In genomic region chr1:63114136-63114781, GRCm38 (mm10) we compare ENCODE assay signal across 8 mouse cellular contexts. TPM values are rescaled to one million over a fixed set of nuclear protein-coding genes. Genes with fewer than 3 reads are reported as not detected.
A peak's percentile ranks its signal among the peaks of the same experiment; 100 is the strongest.
DNase-seq lines count a peak whose midpoint lies in the region; ATAC-seq lines count a peak whose summit lies in the region.

Gene Ino80d, minus strand, starts transcription at chr1:63114667.

- H3K4me1 ChIP-seq in brown adipose tissue, adult 24 weeks (ENCODE audit: control insufficient read depth, insufficient read depth, insufficient read length, low read length): peaks cover 14% of the 10 kb centered on the region
- peaks cover 40% of the 10 kb centered on the region for H3K4me1 ChIP-seq in heart, embryonic 13.5 days
- H3K4me1 ChIP-seq in liver, embryonic 13.5 days (replicated peaks): peaks cover 51% of the 10 kb centered on the region
- H3K4me1 ChIP-seq in stomach, embryonic 16.5 days (ENCODE audit: control insufficient read depth, insufficient read depth, low read length): peaks cover 24% of the 10 kb centered on the region; the same call in 1 of the 2 replicates

- H3K27ac ChIP-seq in brown adipose tissue, adult 24 weeks (replicated peaks; ENCODE audit: low read depth, low read length): peak within 1 kb of the TSS; percentile 92
- H3K27ac ChIP-seq in heart, embryonic 13.5 days (replicated peaks): peak within 1 kb of the TSS; percentile 99
- H3K27ac ChIP-seq in liver, embryonic 13.5 days: peak within 1 kb of the TSS; percentile 96
- H3K27ac ChIP-seq in stomach, embryonic 16.5 days (ENCODE audit: low read length): peak within 1 kb of the TSS; percentile 100

- peak; percentile 92 for DNase-seq in CD4-positive, CD25-positive, alpha-beta regulatory T cell, adult 2 months (ENCODE audit: low read depth, low spot score)
- DNase-seq in fat pad, adult 2 months (ENCODE audit: extremely low read depth, low read depth, low spot score): peak; percentile 50
- peak; percentile 85 for DNase-seq in kidney, postnatal 10 days
- DNase-seq in liver, embryonic 13.5 days: peak; percentile 73
- DNase-seq in neural tube, embryonic 10.5 days (ENCODE audit: extremely low spot score, low spot score): peak; percentile 81

- WGBS in heart, embryonic 13.5 days: under 1% methylated on average over 37 of the region's 42 CpGs
- WGBS in liver, embryonic 13.5 days (ENCODE audit: insufficient replicate concordance): 0% methylated on average over 28 of the region's 42 CpGs
- WGBS in stomach, embryonic 16.5 days: under 1% methylated on average over 34 of the region's 42 CpGs

- H3K9ac ChIP-seq in heart, embryonic 13.5 days: peak within 1 kb of the TSS; percentile 100
- peak within 1 kb of the TSS; percentile 98 for H3K9ac ChIP-seq in liver, embryonic 13.5 days
- peak within 1 kb of the TSS; percentile 100 for H3K9ac ChIP-seq in stomach, embryonic 16.5 days (ENCODE audit: low read length)

- peaks cover 18% of the 10 kb centered on the region for H3K36me3 ChIP-seq in heart, embryonic 13.5 days
- peaks cover 21% of the 10 kb centered on the region for H3K36me3 ChIP-seq in liver, embryonic 13.5 days
- peaks cover 6% of the 10 kb centered on the region; the same call in 1 of the 2 replicates for H3K36me3 ChIP-seq in stomach, embryonic 16.5 days (ENCODE audit: control insufficient read depth, insufficient read depth, low read length)

- H3K4me3 ChIP-seq in brown adipose tissue, adult 24 weeks (ENCODE audit: insufficient read depth, low read depth, low read length): peak within 1 kb of the TSS; percentile 81
- H3K4me3 ChIP-seq in heart, embryonic 13.5 days: peak within 1 kb of the TSS; percentile 95
- peak within 1 kb of the TSS; percentile 88 for H3K4me3 ChIP-seq in liver, embryonic 13.5 days (replicated peaks)
- H3K4me3 ChIP-seq in stomach, embryonic 16.5 days (replicated peaks; ENCODE audit: low read length): peak within 1 kb of the TSS; percentile 89

- H3K9me3 ChIP-seq in heart, embryonic 13.5 days: no peaks in the 10 kb centered on the region
- no peaks in the 10 kb centered on the region for H3K9me3 ChIP-seq in liver, embryonic 13.5 days (replicated peaks)
- H3K9me3 ChIP-seq in stomach, embryonic 16.5 days (replicated peaks; ENCODE audit: control insufficient read depth, low read length): no peaks in the 10 kb centered on the region

- H3K4me2 ChIP-seq in heart, embryonic 13.5 days: peak within 1 kb of the TSS; percentile 91
- peak within 1 kb of the TSS; percentile 87 for H3K4me2 ChIP-seq in liver, embryonic 13.5 days
- peak within 1 kb of the TSS; percentile 77 for H3K4me2 ChIP-seq in stomach, embryonic 16.5 days (ENCODE audit: low read depth, low read length)

- ATAC-seq in heart, embryonic 13.5 days (ENCODE audit: extremely low read depth, insufficient number of reproducible peaks, low FRiP score, low TSS enrichment): peak; percentile 75; the same call in 1 of the 2 replicates
- ATAC-seq in liver, embryonic 13.5 days (ENCODE audit: low read depth): peak; percentile 83
- peak; percentile 92 for ATAC-seq in stomach, embryonic 16.5 days (ENCODE audit: insufficient read depth, low FRiP score)

- H3K27me3 ChIP-seq in heart, embryonic 13.5 days (replicated peaks): no peaks in the 10 kb centered on the region
- no peaks in the 10 kb centered on the region for H3K27me3 ChIP-seq in liver, embryonic 13.5 days
- no peaks in the 10 kb centered on the region for H3K27me3 ChIP-seq in stomach, embryonic 16.5 days (ENCODE audit: control insufficient read depth, insufficient read depth, low read length)

RNA-seq across cellular contexts. Expression of gene Ino80d, which starts in this region (rescaled TPM):
- polyA plus RNA-seq in brown adipose tissue, adult 24 weeks (2012; ENCODE audit: insufficient read depth, insufficient read length, missing spikeins): 3.7 and 5.2 TPM in 2 replicates
- polyA plus RNA-seq in heart, embryonic 13.5 days (2015; fragmentation: Nextera tagmentation; extraction: Ambion mirVana): 7.5 and 8.8 TPM in 2 replicates
- 3.8 and 4.8 TPM in 2 replicates for polyA plus RNA-seq in liver, embryonic 13.5 days (2015; fragmentation: Nextera tagmentation; extraction: Ambion mirVana)
- polyA plus RNA-seq in stomach, embryonic 16.5 days (2015; fragmentation: Nextera tagmentation; extraction: Ambion mirVana): 8.0 and 10.5 TPM in 2 replicates

Comparison
In these comparisons a context has a peak if more than half of its experiments do, and no peak if none do; other contexts are left out.
1. Peak in every context shown above with its lines: DNase-seq, ATAC-seq, H3K4me3 ChIP-seq and H3K27ac ChIP-seq.